Mouse (Mus musculus) left cerebral cortex, postnatal 25 days (tissue): ENCODE measurements around the gene Gcn1l1. TPM values are rescaled to one million over a fixed set of nuclear protein-coding genes. Genes with fewer than 3 reads are reported as not detected.

ENCODE experiments used
- DNase-seq, 2 experiments: peaks; one replicate each; pipeline ENCODE4 v3.0.0; 2022; ENCODE audit warnings: low spot score in 2 of 2, mixed read lengths in 1 of 2
- intact Hi-C: fragments of 180-260 bp; cut with DNase I; formaldehyde crosslinking; loops from one replicate; pipeline ENCODE4 v1.15.1; 2025
- total RNA-seq, 2 experiments: library from RNA; stranded (reverse); gene quantifications; 2 replicates each; pipeline ENCODE4 v1.2.3; 2021

The Gcn1l1 gene
- total RNA-seq, 2 experiments from 2014 or later, result 61.4 to 75.7 TPM

GRCm38 (mm10) chr5:115634046-115634445 is 69.0 kb downstream of the Gcn1l1 start:
- intact Hi-C loops, result loop anchor here (5.0 kb wide), 1 partner anchor 62 kb away; no protein-coding TSS in a partner anchor
- DNase-seq, result no peak

DNA sequence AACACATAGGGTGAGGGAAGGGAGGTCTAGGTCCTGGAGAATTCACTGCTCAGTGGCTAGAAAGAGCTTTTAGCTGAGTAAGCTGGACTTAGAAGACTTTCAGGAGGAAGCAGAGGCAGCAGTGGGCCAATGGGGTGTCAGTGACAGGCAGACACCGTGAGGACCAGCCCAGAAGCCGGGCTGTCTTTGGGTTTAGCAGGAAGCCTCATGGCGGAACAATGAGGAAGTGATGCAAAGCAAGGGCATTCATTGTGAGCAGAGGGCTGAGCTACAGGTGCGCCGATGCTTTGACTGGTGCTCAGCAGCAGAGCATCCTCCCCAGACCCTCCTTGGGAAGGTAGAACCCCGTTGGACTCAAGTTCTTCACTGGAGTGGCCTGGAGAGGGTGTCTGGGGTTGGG is 70.5 kb downstream of the Gcn1l1 start:
- peak in 1 of 2 experiments; percentile 47 for DNase-seq
- intact Hi-C loops, result no loop called here

GRCm38 (mm10) chr5:115644192-115644591 is 79.1 kb downstream of the Gcn1l1 start:
- no peak for DNase-seq
- intact Hi-C loops, result no loop called here

GRCm38 (mm10) chr5:115648876-115649275 is 83.8 kb downstream of the Gcn1l1 start:
- intact Hi-C loops, result no loop called here
- DNase-seq, result no peak

DNA sequence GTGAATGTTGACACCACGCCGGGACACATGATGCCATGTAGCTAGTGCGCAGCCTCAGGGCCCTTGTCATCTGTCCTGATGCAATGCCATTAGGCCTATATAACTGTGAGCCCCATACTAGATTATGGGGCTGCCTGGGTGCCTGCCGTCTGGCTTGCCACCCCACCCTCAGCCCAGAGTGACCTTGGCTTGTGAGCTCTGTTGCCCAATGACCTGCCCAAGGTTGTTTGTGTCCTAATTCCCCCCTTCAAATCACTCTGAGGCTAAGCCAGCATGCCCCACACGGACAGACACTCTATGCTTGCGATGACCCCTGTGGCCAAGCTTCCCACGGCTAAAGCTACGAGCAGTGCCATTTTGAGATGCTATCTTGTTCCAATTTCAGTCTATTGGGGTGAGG is 84.6 kb downstream of the Gcn1l1 start:
- no peak for DNase-seq
- intact Hi-C loops, result loop anchor here (5.0 kb wide), 1 partner anchor 258 kb away; no protein-coding TSS in a partner anchor

- intact Hi-C loops, result loop anchor here (5.0 kb wide), 1 partner anchor 256 kb away; no protein-coding TSS in a partner anchor
- no peak for DNase-seq
These were observed 85.8 kb downstream of the Gcn1l1 start for GRCm38 (mm10) chr5:115650885-115651284.

GRCm38 (mm10) chr5:115651821-115652220 is 86.8 kb downstream of the Gcn1l1 start:
- no peak for DNase-seq
- intact Hi-C loops, result loop anchor here (2.0 to 5.0 kb wide), 2 partner anchors 81 to 255 kb away; no protein-coding TSS in a partner anchor

GRCm38 (mm10) chr5:115652681-115653575 is 87.9 kb downstream of the Gcn1l1 start:
- DNase-seq, result peak; percentile 100
- intact Hi-C loops, result loop anchor here (2.0 to 5.0 kb wide), 2 partner anchors 80 to 254 kb away; no protein-coding TSS in a partner anchor

DNA sequence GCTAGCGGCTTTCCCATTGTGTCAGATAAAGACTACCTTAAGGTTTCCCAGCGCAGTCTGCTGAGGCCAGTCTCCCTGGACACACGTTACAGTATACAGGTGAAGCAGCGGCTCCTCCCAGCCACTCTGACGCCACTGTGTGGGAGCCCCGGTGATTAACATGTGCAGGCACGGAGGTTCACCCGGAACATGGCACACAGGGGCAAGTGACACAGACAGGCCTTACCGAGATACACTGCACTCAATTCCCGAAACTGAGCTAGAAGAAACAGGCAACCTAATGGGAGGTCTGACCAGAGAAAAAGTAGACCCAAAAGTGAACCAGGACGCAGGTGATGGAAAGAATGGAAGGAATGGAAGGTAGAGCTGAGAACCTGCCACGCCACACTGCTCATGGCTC is 88.7 kb downstream of the Gcn1l1 start:
- intact Hi-C loops, result loop anchor here (2.0 to 5.0 kb wide), 2 partner anchors 79 to 254 kb away; no protein-coding TSS in a partner anchor
- DNase-seq, result no peak

DNA sequence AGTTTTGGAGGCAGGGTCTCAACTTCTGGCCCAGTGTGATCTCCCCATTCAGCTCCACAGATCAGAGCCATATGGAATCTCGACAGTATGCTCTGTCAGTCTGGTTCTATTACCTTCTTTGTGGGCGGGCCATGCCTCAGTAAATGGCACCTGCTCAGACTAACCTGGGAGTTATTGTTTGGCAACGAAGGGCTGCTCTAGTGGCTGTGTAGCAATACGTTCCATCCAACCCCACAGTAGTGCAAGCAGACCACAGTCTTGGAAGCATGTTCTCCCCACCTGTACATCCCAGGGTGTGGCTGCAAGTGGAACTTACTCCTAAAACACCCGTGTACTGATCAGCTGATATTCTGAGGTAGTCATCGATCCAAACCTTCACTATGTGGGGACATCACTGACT is 91.6 kb downstream of the Gcn1l1 start:
- intact Hi-C loops, result no loop called here
- DNase-seq, result no peak

DNA sequence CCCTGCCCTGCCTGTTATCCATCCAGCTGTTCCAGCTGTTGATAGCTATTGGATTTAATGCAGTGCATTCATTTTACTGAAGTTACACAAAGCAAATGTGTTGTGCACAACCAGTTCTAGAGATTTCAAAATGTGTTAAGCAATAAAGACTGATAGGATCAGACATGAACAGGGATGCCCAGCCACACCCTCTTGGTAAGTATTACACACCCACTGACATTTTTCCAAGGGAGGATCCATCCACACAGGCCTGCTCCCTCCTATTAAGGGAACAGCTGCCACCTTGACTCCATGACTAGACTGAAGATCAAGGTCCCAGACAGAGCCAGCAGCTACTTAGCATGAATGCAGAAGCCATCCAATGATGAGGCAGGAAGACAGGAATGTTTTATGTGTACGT is 92.2 kb downstream of the Gcn1l1 start:
- no peak for DNase-seq
- intact Hi-C loops, result no loop called here

DNA sequence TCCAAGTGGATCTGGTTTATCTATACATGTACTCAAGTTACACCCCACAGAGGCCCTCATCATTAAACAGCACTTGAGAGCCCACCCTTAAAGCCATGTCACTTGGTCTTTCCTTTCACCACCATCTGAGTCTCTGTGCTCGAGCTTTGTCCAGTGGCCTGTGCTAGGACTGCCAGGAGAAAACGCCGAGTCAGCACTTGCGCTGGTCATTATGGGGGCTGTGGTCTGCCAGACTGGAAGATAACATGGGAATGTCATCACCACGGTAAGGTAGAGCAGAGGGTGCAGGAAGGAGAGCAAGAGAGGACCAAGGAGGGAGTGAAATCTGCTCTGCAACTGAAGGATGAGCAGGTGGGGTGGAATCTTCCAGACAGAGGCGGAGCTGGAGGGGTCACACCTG is 93.3 kb downstream of the Gcn1l1 start:
- no peak for DNase-seq
- intact Hi-C loops, result no loop called here

- no peak for DNase-seq
- intact Hi-C loops, result no loop called here
These were observed 97.6 kb downstream of the Gcn1l1 start for GRCm38 (mm10) chr5:115662658-115663057.

DNA sequence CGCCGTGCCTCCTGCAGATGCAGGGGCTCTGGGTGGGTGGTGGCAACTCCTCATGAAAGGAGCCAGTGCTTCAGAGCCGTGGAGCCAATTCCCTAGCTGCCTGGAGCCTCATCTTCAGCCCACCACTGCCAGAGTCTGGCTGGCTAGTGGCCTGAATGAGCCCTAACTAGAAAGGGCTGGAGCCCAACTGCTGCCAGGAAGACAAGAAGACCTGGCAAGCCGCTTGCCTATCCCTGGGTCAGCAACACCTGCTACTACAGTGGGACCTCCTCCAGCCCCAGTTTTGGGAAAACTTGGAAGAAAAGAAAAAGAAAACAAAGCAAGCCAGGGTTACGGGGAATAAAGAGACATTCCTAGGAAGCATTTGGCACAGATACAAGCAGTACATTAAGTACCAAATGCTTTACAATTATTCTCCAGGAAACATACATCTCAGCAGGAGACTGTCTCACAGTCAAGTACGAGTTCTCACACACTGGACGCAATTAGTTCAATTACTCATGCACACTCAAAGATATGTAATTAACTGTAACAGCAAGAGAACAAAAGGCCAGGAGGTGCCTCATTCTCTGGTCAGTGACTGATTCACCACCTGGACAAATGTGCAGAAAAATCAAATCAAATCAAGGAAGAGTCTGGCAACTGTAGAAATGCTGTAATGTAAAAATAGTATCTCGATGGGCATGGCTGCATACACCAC is 101.5 kb downstream of the Gcn1l1 start:
- intact Hi-C loops, result loop anchor here (5.0 kb wide), 1 partner anchor 56 kb away; no protein-coding TSS in a partner anchor
- DNase-seq, result no peak

- intact Hi-C loops, result loop anchor here (5.0 kb wide), 1 partner anchor 55 kb away; no protein-coding TSS in a partner anchor
- DNase-seq, result no peak
These were observed 102.2 kb downstream of the Gcn1l1 start for GRCm38 (mm10) chr5:115667210-115667609.

- DNase-seq, result no peak
- intact Hi-C loops, result loop anchor here (5.0 kb wide), 1 partner anchor 54 kb away; no protein-coding TSS in a partner anchor
These were observed 102.8 kb downstream of the Gcn1l1 start for GRCm38 (mm10) chr5:115667894-115668293.

GRCm38 (mm10) chr5:115668986-115669385 is 103.9 kb downstream of the Gcn1l1 start:
- intact Hi-C loops, result loop anchor here (5.0 kb wide), 1 partner anchor 53 kb away; no protein-coding TSS in a partner anchor
- DNase-seq, result no peak

DNA sequence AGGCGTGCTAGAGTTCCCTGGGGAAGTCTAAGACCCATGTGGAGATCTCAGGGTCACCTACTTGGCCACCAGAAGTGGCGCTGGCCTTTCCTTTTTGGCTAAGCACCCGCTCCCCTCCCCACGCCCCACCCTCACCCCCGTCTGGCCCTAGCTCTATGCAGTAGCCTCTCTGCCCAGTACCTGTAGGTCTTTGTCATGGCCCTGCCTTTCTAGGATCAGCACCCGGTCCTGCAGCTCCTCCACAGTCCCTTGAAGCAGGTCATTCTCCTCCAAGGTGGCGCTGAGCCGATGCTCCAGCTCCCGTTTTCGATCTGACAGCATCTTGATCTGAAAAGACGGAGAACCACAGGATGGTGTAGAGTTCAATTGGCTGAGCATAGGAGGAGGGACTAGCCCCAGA is 104.9 kb downstream of the Gcn1l1 start:
- no peak for DNase-seq
- intact Hi-C loops, result loop anchor here (5.0 kb wide), 1 partner anchor 52 kb away; no protein-coding TSS in a partner anchor

DNA sequence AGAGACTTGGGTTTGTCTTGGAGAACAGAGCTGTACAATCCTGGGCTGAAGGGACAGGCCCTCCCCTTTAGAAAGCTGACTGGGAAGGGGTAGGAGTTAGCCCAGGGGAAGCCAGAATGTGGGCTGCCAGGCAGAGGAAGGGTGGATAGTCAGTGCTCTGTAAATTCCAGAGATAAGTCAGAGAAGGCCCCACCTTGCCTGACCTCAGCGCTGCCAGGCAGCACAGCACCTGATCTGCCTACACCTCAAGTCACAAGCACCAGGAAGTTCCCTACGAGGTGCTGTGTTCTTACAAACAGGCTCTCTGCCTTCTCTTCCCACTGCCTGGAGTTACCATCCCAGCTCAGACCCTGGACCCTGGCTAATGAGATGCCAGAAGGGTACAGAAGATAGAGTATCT is 105.4 kb downstream of the Gcn1l1 start:
- DNase-seq, result no peak
- intact Hi-C loops, result no loop called here

- intact Hi-C loops, result no loop called here
- DNase-seq, result no peak
These were observed 106.8 kb downstream of the Gcn1l1 start for GRCm38 (mm10) chr5:115671846-115672245.
